Mouse (Mus musculus) stomach, postnatal 0 days (tissue): Measurements from ENCODE around the gene Slc5a4b. TPM values are rescaled to one million over a fixed set of nuclear protein-coding genes. Genes with fewer than 3 reads are reported as not detected.

ENCODE experiments used
- ATAC-seq: fragments of 200-750 bp; cut with Nextera tagmentation; 2 replicates; pipeline ENCODE4 v1.8.0; 2017; ENCODE audit not compliant: low FRiP score, low TSS enrichment
- DNase-seq: peaks from one replicate; pipeline ENCODE4 v3.0.0-alpha.2; 2016; ENCODE audit warnings: low spot score
- H3K27ac ChIP-seq: fragments of 300-500 bp; sonication (generic); replicated peaks from 2 replicates; pipeline ENCODE4 v1.5.1; 2014; ENCODE audit warnings: mild to moderate bottlenecking, control low read depth
- H3K27me3 ChIP-seq: fragments of 300-500 bp; sonication (generic); 2 replicates; pipeline ENCODE4 v1.6.1; 2014; ENCODE audit warnings: low read length; ENCODE audit not compliant: control insufficient read depth, insufficient read depth
- H3K36me3 ChIP-seq: fragments of 300-500 bp; sonication (generic); 2 replicates; pipeline ENCODE4 v1.6.1; 2014; ENCODE audit warnings: low read length, mixed read lengths; ENCODE audit not compliant: control insufficient read depth, insufficient read depth
- H3K4me1 ChIP-seq: fragments of 300-500 bp; sonication (generic); replicated peaks from 2 replicates; pipeline ENCODE4 v1.6.1; 2014; ENCODE audit warnings: antibody characterized with exemption; ENCODE audit not compliant: control insufficient read depth, insufficient read depth
- H3K4me2 ChIP-seq: fragments of 300-500 bp; sonication (generic); replicated peaks from 2 replicates; pipeline ENCODE4 v1.6.1; 2014; ENCODE audit warnings: low read depth, mild to moderate bottlenecking, control low read depth, moderate library complexity
- H3K4me3 ChIP-seq: fragments of 300-500 bp; sonication (generic); 2 replicates; pipeline ENCODE4 v1.5.1; 2014; ENCODE audit warnings: low read depth, low read length, control low read depth
- H3K9ac ChIP-seq: fragments of 300-500 bp; sonication (generic); 2 replicates; pipeline ENCODE4 v1.6.1; 2014; ENCODE audit warnings: mild to moderate bottlenecking, low read length, control low read depth, mixed read lengths
- H3K9me3 ChIP-seq: fragments of 300-500 bp; sonication (generic); 2 replicates; pipeline ENCODE4 v1.6.1; 2016; ENCODE audit warnings: low read length; ENCODE audit not compliant: control insufficient read depth
- CTCF ChIP-seq: IDR thresholded peaks from 2 replicates; pipeline ENCODE4 v1.5.1; 2016; ENCODE audit warnings: antibody characterized with exemption, low read depth, mild to moderate bottlenecking, moderate library complexity
- EP300 ChIP-seq: optimal IDR thresholded peaks from 2 replicates; pipeline ENCODE3; 2016; ENCODE audit warnings: antibody characterized with exemption
- WGBS: fragments of 180-500 bp; shearing (Covaris S2); extraction: QIAGEN DNeasy Blood & Tissue Kit; methylation state at CpG from one replicate; pipeline ENCODE4 v1.1.7; 2014; 5-methylcytosine and 5-hydroxymethylcytosine counted together
- polyA plus RNA-seq: library from polyadenylated mRNA; unstranded; fragments of >200 nt; fragmentation: Nextera tagmentation; extraction: Ambion mirVana; gene quantifications from 2 replicates; pipeline ENCODE4 v1.2.1, GENCODE M21; 2015

Slc5a4b gene
- polyA plus RNA-seq, 1 experiment from 2014 or later, result 0.04 TPM

- DNase-seq (no peak), ATAC-seq (no peak)
- no peaks in the 10 kb centered on the region for H3K36me3 ChIP-seq
- no peaks in the 10 kb centered on the region for H3K27me3 ChIP-seq
- H3K4me1 ChIP-seq, result no peaks in the 10 kb centered on the region
- no peak overlapping the region for H3K27ac ChIP-seq
- H3K4me2 ChIP-seq, result no peak overlapping the region
- no peak overlapping the region for H3K9ac ChIP-seq
- H3K4me3 ChIP-seq, result no peak overlapping the region
- TF ChIP-seq EP300, result no peak
- TF ChIP-seq CTCF, result no peak
- 70% methylated on average over 11 of the region's 11 CpGs for WGBS
- H3K9me3 ChIP-seq, result no peaks in the 10 kb centered on the region
These were observed 58.9 kb downstream of the Slc5a4b start for GRCm38 (mm10) chr10:76051860-76052259.

- Histone ChIP-seq H3K4me2 (no peak overlapping the region), H3K36me3 (no peaks in the 10 kb centered on the region), H3K27ac (no peak overlapping the region), H3K9ac (no peak overlapping the region), H3K4me1 (no peaks in the 10 kb centered on the region), H3K4me3 (no peak overlapping the region), H3K9me3 (no peaks in the 10 kb centered on the region), H3K27me3 (no peaks in the 10 kb centered on the region)
- no peak for DNase-seq
- WGBS, result 10% methylated on average over 6 of the region's 6 CpGs
- TF ChIP-seq CTCF, result no peak
- no peak for TF ChIP-seq EP300
- ATAC-seq, result no peak
These were observed 61.8 kb downstream of the Slc5a4b start for GRCm38 (mm10) chr10:76048967-76049366.

GRCm38 (mm10) chr10:76047182-76047869 lies 63.4 kb downstream of the Slc5a4b start:
- no peak for ATAC-seq
- Histone ChIP-seq H3K4me2 (no peak overlapping the region), H3K4me3 (no peak overlapping the region), H3K27ac (no peak overlapping the region), H3K9me3 (no peaks in the 10 kb centered on the region), H3K4me1 (no peaks in the 10 kb centered on the region), H3K36me3 (no peaks in the 10 kb centered on the region), H3K27me3 (no peaks in the 10 kb centered on the region), H3K9ac (no peak overlapping the region)
- DNase-seq, result no peak
- TF ChIP-seq CTCF (no peak), EP300 (no peak)
- WGBS, result 19% methylated on average over 5 of the region's 5 CpGs

GRCm38 (mm10) chr10:76046754-76047153 lies 64.0 kb downstream of the Slc5a4b start:
- ATAC-seq, result no peak
- Histone ChIP-seq H3K27ac (no peak overlapping the region), H3K9me3 (no peaks in the 10 kb centered on the region), H3K27me3 (no peaks in the 10 kb centered on the region), H3K9ac (no peak overlapping the region), H3K36me3 (no peaks in the 10 kb centered on the region), H3K4me2 (no peak overlapping the region), H3K4me1 (no peaks in the 10 kb centered on the region), H3K4me3 (no peak overlapping the region)
- no peak for TF ChIP-seq EP300
- no peak for TF ChIP-seq CTCF
- WGBS, result 14% methylated on average over 1 of the region's 1 CpGs
- no peak for DNase-seq

- Histone ChIP-seq H3K4me2 (no peak overlapping the region), H3K9ac (no peak overlapping the region), H3K36me3 (0 out of 2 replicates have a peak, but pooled peaks cover 2% of the 10 kb centered on the region), H3K4me1 (no peaks in the 10 kb centered on the region), H3K27me3 (no peaks in the 10 kb centered on the region), H3K9me3 (no peaks in the 10 kb centered on the region), H3K27ac (no peak overlapping the region), H3K4me3 (no peak overlapping the region)
- ATAC-seq, result no peak
- no peak for DNase-seq
- TF ChIP-seq CTCF (no peak), EP300 (no peak)
- 38% methylated on average over 5 of the region's 5 CpGs for WGBS
These were observed 65.4 kb downstream of the Slc5a4b start for GRCm38 (mm10) chr10:76045343-76045742.

GRCm38 (mm10) chr10:76036962-76037361 lies 73.8 kb downstream of the Slc5a4b start:
- H3K4me3 ChIP-seq, result no peak overlapping the region
- no peak overlapping the region for H3K9ac ChIP-seq
- H3K9me3 ChIP-seq, result no peaks in the 10 kb centered on the region
- H3K36me3 ChIP-seq, result peaks cover 22% of the 10 kb centered on the region
- H3K27me3 ChIP-seq, result no peaks in the 10 kb centered on the region
- no peak overlapping the region for H3K4me2 ChIP-seq
- TF ChIP-seq EP300 (no peak), CTCF (no peak)
- DNase-seq (no peak), ATAC-seq (no peak)
- no peak overlapping the region for H3K27ac ChIP-seq
- no peaks in the 10 kb centered on the region for H3K4me1 ChIP-seq
- 81% methylated on average over 5 of the region's 5 CpGs for WGBS
